Mouse (Mus musculus): ENCODE results near the gene Obp2b. TPM values are rescaled to one million over a fixed set of nuclear protein-coding genes. Genes with fewer than 3 reads are reported as not detected.
A peak's percentile ranks its signal among the peaks of the same experiment; 100 is the strongest.
"Not testable (repeated sequence)": the region's sequence is repeated elsewhere in the genome, so short reads cannot be mapped to it uniquely, and the experiment has no call there.

Obp2b gene
- polyA plus RNA-seq, 1 experiment from 2014 or later: not detected

DNA sequence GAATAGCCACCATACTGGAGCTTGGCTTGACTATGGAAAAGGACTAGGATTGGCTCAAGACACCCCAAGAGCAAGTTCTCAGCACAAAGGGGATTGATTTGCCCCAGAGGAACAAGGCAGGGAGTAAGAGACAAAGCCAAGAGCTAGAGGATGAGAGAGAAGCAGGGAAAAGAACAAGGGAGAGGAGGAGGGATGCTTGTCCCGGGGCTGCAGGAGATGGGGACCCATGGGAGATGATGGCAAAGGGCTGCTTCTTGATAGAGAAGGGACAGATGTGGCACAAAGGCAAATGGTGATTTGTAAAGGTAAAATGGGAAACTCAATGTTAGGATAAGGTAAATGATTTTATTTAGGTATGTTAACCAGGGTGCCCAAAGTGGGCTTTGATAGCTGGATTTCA is 27.8 kb upstream of the Obp2b start:
- not testable (repeated sequence) for H3K9ac ChIP-seq (ENCODE audit: low read depth, low read length)
- WGBS: 97% methylated on average over 1 of the region's 1 CpGs
- H3K4me2 ChIP-seq (ENCODE audit: low read length): peak overlapping the region; percentile 59; the same call in 1 of the 2 replicates

DNA sequence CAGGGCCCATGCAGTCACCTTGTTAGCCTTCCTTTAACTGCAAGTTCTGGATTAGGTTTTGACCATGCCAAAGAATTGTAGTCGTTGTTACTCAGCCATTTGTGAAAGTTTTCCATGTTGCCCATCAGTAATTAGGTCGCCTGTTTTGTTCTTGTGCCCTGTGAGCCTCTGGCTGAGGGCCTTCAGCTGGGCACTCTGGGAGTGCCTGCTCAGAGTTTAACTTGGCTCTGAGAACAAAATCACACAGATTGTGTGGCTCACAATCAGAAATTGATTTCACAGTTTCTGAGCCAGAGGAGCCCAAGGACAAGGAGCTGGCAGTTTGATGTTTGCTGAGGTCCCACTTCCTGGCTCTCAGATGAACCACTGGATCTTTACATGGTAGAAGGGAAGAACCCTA is 27.0 kb upstream of the Obp2b start:
- not testable (repeated sequence) for H3K27me3 ChIP-seq (replicated peaks; ENCODE audit: control insufficient read depth, insufficient read depth, low read length); H3K27ac ChIP-seq (ENCODE audit: low read depth, low read length); H3K4me2 ChIP-seq (ENCODE audit: low read length); ATAC-seq; H3K4me3 ChIP-seq (ENCODE audit: low read length); H3K36me3 ChIP-seq (ENCODE audit: control insufficient read depth, insufficient read depth, low read length); H3K9ac ChIP-seq (ENCODE audit: low read depth, low read length); H3K9me3 ChIP-seq (ENCODE audit: control insufficient read depth, low read length)
- peaks cover 16% of the 10 kb centered on the region for H3K4me1 ChIP-seq (ENCODE audit: control insufficient read depth, insufficient read depth, low read depth, low read length)
- 73% methylated on average over 2 of the region's 2 CpGs for WGBS

More for the DNA sequence above, 27.8 kb upstream of the Obp2b start:
- H3K4me3 ChIP-seq (ENCODE audit: low read length); H3K27me3 ChIP-seq (replicated peaks; ENCODE audit: control insufficient read depth, insufficient read depth, low read length); H3K27ac ChIP-seq (ENCODE audit: low read depth, low read length); ATAC-seq; H3K36me3 ChIP-seq (ENCODE audit: control insufficient read depth, insufficient read depth, low read length); H3K9me3 ChIP-seq (ENCODE audit: control insufficient read depth, low read length): not testable (repeated sequence)
- H3K4me1 ChIP-seq (ENCODE audit: control insufficient read depth, insufficient read depth, low read depth, low read length): peaks cover 16% of the 10 kb centered on the region

DNA sequence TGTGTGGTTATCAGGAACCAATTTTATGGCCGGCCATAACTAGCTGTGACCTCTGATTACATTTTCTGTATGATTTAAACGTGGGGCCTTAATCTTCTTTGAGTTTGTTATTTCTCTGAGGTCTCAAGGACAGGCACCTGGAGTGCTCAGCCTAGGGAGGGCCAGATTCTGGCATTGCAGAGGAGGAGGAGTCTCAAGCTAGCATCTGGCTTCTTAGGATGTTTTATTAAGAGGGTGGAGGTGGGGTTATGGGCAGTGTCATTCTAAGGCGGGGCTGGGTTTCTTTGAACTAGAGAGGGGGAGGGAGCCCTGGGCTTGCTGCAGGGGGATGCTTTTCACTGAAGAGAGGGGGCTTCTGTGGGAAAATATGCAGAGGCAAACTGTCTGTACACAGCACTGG is 25.2 kb upstream of the Obp2b start:
- WGBS: 33% methylated on average over 3 of the region's 3 CpGs
- not testable (repeated sequence) for H3K4me3 ChIP-seq (ENCODE audit: low read length); ATAC-seq; H3K4me2 ChIP-seq (ENCODE audit: low read length); H3K27me3 ChIP-seq (replicated peaks; ENCODE audit: control insufficient read depth, insufficient read depth, low read length); H3K9me3 ChIP-seq (ENCODE audit: control insufficient read depth, low read length); H3K27ac ChIP-seq (ENCODE audit: low read depth, low read length); H3K9ac ChIP-seq (ENCODE audit: low read depth, low read length); H3K36me3 ChIP-seq (ENCODE audit: control insufficient read depth, insufficient read depth, low read length)
- peaks cover 16% of the 10 kb centered on the region for H3K4me1 ChIP-seq (ENCODE audit: control insufficient read depth, insufficient read depth, low read depth, low read length)

DNA sequence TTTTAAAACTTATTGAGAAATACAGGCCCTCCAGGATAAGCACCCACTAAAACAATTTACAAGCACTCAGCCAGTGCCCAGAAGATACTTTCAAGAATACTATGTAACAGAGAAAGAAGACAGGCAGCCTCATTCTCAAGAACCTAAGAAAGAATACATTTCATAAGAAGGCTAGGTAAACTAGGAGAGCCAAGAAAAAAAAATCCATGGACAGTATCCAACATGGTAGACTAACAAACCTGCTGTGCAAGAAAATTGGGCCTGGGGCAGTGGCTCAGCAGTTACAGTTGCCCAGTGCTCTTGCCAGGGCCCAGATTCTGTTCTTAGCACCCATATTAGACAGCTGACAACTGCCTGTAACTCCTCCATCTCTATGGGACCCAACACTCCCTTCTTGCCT is 19.6 kb upstream of the Obp2b start:
- no peaks in the 10 kb centered on the region for H3K9me3 ChIP-seq (ENCODE audit: control insufficient read depth, low read length)
- H3K4me2 ChIP-seq (ENCODE audit: low read length): no peak overlapping the region
- no peak overlapping the region for H3K27ac ChIP-seq (ENCODE audit: low read depth, low read length)
- H3K4me1 ChIP-seq (ENCODE audit: control insufficient read depth, insufficient read depth, low read depth, low read length): no peaks in the 10 kb centered on the region
- H3K27me3 ChIP-seq (replicated peaks; ENCODE audit: control insufficient read depth, insufficient read depth, low read length): no peaks in the 10 kb centered on the region
- ATAC-seq: no peak
- H3K36me3 ChIP-seq (ENCODE audit: control insufficient read depth, insufficient read depth, low read length): no peaks in the 10 kb centered on the region
- no peak overlapping the region for H3K4me3 ChIP-seq (ENCODE audit: low read length)
- H3K9ac ChIP-seq (ENCODE audit: low read depth, low read length): no peak overlapping the region

DNA sequence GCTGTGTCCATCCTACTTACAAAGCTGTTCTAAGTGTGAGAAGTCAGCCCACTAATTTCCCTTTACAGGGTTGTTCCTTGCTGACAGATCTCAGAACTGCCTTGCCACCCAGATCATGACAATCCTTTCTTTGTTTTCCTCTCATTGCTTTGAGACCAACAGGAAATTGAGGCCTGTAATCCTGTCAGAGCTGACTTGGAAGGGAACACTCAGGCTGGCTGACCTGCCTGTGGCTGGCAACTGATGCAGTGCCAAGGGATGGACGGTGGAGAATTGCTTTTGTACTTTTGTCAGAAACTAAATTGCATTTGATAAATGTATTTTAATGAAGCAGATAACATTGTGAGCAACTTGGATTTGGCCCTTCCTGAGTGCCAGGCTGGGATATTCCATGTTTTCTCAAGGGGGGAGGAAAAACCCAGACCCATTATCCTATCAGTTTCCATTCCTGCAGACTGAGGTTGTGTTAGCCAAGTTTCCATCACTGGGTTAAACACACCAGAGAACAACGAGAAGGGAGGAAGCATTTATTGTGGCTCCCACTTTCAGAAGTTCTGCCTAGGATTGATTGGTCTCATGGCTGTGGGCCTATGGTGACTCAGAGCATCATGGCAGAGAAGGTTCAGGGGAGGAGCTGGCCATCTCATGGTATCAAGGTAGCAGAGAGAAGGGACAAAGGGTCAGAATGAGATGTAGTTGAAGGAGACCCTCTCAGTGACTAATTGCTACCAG is 3.4 kb upstream of the Obp2b start:
- Histone ChIP-seq H3K4me3 (ENCODE audit: low read length) (no peak overlapping the region), H3K9me3 (ENCODE audit: control insufficient read depth, low read length) (0 out of 2 replicates have a peak, but pooled peaks cover 3% of the 10 kb centered on the region), H3K4me1 (ENCODE audit: control insufficient read depth, insufficient read depth, low read depth, low read length) (no peaks in the 10 kb centered on the region), H3K9ac (ENCODE audit: low read depth, low read length) (no peak overlapping the region), H3K27ac (ENCODE audit: low read depth, low read length) (no peak overlapping the region), H3K4me2 (ENCODE audit: low read length) (no peak overlapping the region), H3K36me3 (ENCODE audit: control insufficient read depth, insufficient read depth, low read length) (no peaks in the 10 kb centered on the region), H3K27me3 (replicated peaks; ENCODE audit: control insufficient read depth, insufficient read depth, low read length) (no peaks in the 10 kb centered on the region)
- 69% methylated on average over 2 of the region's 2 CpGs for WGBS
- no peak for ATAC-seq

DNA sequence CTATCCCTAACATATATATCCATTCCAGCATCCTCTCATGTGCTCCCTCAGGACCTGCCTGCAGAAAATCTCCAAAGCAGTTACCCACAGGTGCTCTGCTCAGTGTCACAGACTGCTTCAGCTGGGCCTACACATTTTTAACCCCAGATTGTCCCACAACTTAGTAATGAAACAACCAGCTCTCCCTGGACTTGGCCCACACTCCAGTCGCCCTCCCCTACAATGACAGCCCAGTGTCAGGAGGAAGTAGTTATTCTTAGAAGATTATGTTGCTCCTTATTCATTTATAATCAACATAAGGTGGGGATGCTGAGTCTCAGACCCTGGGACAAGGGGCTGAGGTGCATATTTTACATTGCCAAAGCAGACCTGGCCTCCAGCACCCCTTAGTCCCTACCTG is 4.9 kb downstream of the Obp2b start:
- H3K27ac ChIP-seq (ENCODE audit: low read depth, low read length): no peak overlapping the region
- WGBS: 60% methylated on average over 1 of the region's 1 CpGs
- H3K36me3 ChIP-seq (ENCODE audit: control insufficient read depth, insufficient read depth, low read length): no peaks in the 10 kb centered on the region
- no peak for ATAC-seq
- no peak overlapping the region for H3K9ac ChIP-seq (ENCODE audit: low read depth, low read length)
- H3K9me3 ChIP-seq (ENCODE audit: control insufficient read depth, low read length): no peaks in the 10 kb centered on the region
- H3K4me2 ChIP-seq (ENCODE audit: low read length): no peak overlapping the region
- H3K4me3 ChIP-seq (ENCODE audit: low read length): no peak overlapping the region
- H3K27me3 ChIP-seq (replicated peaks; ENCODE audit: control insufficient read depth, insufficient read depth, low read length): no peaks in the 10 kb centered on the region
- H3K4me1 ChIP-seq (ENCODE audit: control insufficient read depth, insufficient read depth, low read depth, low read length): no peaks in the 10 kb centered on the region

DNA sequence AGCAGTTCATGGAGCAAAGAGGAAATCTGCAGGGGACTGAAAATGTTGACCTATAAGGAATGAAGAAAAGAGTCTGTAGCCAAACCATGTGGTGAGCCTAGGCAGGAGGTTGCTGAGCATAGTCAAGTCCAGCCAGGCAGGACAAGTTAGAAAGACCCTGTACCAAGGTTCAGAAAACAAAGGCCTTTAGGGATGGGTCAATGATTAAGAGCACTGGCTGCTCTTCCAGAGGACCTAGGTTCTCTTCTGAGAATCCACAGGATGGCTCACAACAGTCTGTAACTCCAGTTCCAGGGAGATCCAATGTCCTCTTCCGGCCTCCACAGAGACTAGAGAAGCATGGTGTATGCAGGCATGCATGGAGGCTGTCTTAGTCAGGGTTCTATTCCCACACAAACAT is 17.4 kb downstream of the Obp2b start:
- Histone ChIP-seq H3K9me3 (ENCODE audit: control insufficient read depth, low read length) (no peaks in the 10 kb centered on the region), H3K4me3 (ENCODE audit: low read length) (no peak overlapping the region), H3K9ac (ENCODE audit: low read depth, low read length) (no peak overlapping the region), H3K27ac (ENCODE audit: low read depth, low read length) (no peak overlapping the region), H3K4me2 (ENCODE audit: low read length) (no peak overlapping the region), H3K4me1 (ENCODE audit: control insufficient read depth, insufficient read depth, low read depth, low read length) (no peaks in the 10 kb centered on the region), H3K36me3 (ENCODE audit: control insufficient read depth, insufficient read depth, low read length) (no peaks in the 10 kb centered on the region), H3K27me3 (replicated peaks; ENCODE audit: control insufficient read depth, insufficient read depth, low read length) (no peaks in the 10 kb centered on the region)
- ATAC-seq: no peak
- 88% methylated on average over 1 of the region's 1 CpGs for WGBS

DNA sequence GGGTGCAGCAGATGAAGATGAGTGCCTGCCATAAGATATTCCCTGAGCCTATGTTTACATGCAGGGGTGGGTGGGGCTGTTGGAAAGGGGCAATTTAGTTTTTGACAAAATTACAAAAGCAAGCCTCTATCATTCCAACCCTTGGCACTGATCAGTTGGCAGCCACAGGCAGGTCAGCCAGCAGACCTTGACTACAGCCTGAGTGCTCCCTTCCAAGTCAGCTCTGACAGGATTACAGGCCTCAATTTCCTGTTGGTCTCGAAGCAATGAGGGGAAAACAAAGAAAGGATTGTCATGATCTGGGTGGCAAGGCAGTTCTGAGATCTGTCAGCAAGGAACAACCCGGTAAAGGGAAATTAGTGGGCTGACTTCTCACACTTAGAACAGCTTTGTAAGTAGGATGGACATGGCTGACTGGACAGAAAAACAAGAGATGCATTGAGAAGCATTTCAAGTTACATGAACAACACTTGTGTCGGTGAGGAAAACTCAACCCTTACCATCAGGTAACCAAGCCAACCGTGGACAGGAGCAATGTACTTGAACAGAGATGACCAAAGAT is 21.3 kb downstream of the Obp2b start:
- 63% methylated on average over 4 of the region's 4 CpGs for WGBS
- Histone ChIP-seq H3K4me3 (ENCODE audit: low read length) (no peak overlapping the region), H3K9ac (ENCODE audit: low read depth, low read length) (no peak overlapping the region), H3K27me3 (replicated peaks; ENCODE audit: control insufficient read depth, insufficient read depth, low read length) (no peaks in the 10 kb centered on the region), H3K36me3 (ENCODE audit: control insufficient read depth, insufficient read depth, low read length) (no peaks in the 10 kb centered on the region), H3K4me1 (ENCODE audit: control insufficient read depth, insufficient read depth, low read depth, low read length) (no peaks in the 10 kb centered on the region), H3K4me2 (ENCODE audit: low read length) (no peak overlapping the region), H3K9me3 (ENCODE audit: control insufficient read depth, low read length) (no peaks in the 10 kb centered on the region), H3K27ac (ENCODE audit: low read depth, low read length) (no peak overlapping the region)
- ATAC-seq: no peak

DNA sequence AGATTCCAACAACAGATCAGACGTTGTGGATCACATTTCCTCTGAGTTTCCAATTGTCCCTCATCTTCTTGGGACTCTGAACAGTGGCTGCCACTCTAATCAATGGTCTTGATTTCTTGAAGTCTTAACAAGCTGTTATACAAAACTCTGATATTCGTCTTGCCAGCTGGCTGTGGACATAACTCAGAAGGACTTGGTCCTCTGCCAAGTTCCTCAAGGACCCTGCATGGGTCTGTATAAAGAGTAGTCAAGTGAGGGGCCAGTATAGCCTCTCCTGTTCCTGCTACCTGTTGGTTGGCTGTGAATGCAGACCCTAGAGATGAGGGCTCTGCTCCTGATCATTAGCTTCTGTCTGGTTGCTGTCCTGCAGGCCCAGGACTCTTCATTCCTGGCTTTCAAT is 28.5 kb downstream of the Obp2b start, which contains the start of gene Lcn3:
Lcn3 (plus strand) TSS at position 301 of the 400 bp plus-strand sequence.
- no peak within 1 kb of the TSS for H3K9ac ChIP-seq (ENCODE audit: low read depth, low read length)
- no peaks in the 10 kb centered on the region for H3K27me3 ChIP-seq (replicated peaks; ENCODE audit: control insufficient read depth, insufficient read depth, low read length)
- H3K4me1 ChIP-seq (ENCODE audit: control insufficient read depth, insufficient read depth, low read depth, low read length): no peaks in the 10 kb centered on the region
- H3K4me3 ChIP-seq (ENCODE audit: low read length): no peak within 1 kb of the TSS
- H3K4me2 ChIP-seq (ENCODE audit: low read length): no peak within 1 kb of the TSS
- H3K27ac ChIP-seq (ENCODE audit: low read depth, low read length): no peak within 1 kb of the TSS
- 51% methylated on average over 2 of the region's 2 CpGs for WGBS
- ATAC-seq: no peak
- no peaks in the 10 kb centered on the region for H3K36me3 ChIP-seq (ENCODE audit: control insufficient read depth, insufficient read depth, low read length)
- H3K9me3 ChIP-seq (ENCODE audit: control insufficient read depth, low read length): no peaks in the 10 kb centered on the region

Measured in hindbrain, embryonic 16.5 days (tissue).